Mouse (Mus musculus) G1E (cell line): ENCODE results near the gene Sema6c.

ENCODE experiments used
- CTCF ChIP-seq: IDR thresholded peaks from 2 replicates; pipeline ENCODE4 v1.5.1; 2012; ENCODE audit warnings: low read depth, low read length, inconsistent platforms, mixed read lengths
- GATA1 ChIP-seq: IDR thresholded peaks from 2 replicates; pipeline ENCODE4 v1.6.1; 2012; ENCODE audit warnings: borderline replicate concordance, low read length, inconsistent platforms, mixed read lengths
- POLR2AphosphoS5 ChIP-seq: IDR thresholded peaks from 2 replicates; pipeline ENCODE4 v1.6.1; 2012; ENCODE audit warnings: low read depth, low read length, inconsistent platforms; ENCODE audit not compliant: insufficient replicate concordance
- TAL1 ChIP-seq: conservative IDR thresholded peaks from 2 replicates; pipeline ENCODE4 v1.6.1; 2012; ENCODE audit warnings: low read depth, low read length, inconsistent platforms, mixed read lengths

- peak; percentile 91 for TF ChIP-seq CTCF
- no peak for TF ChIP-seq TAL1
- no peak for TF ChIP-seq GATA1
- TF ChIP-seq POLR2AphosphoS5: no peak
These were observed 36.0 kb upstream of the Sema6c start, which contains the start of gene Tmod4 for GRCm38 (mm10) chr3:95124246-95124645.
